Mouse (Mus musculus) stomach, embryonic 16.5 days (tissue): Measurements from ENCODE around the gene Snx3. TPM values are rescaled to one million over a fixed set of nuclear protein-coding genes. Genes with fewer than 3 reads are reported as not detected.

Experiments
- ATAC-seq: fragments of 200-750 bp; cut with Nextera tagmentation; 2 replicates; pipeline ENCODE4 v1.8.0; 2017; ENCODE audit warnings: moderate number of reproducible peaks, moderate TSS enrichment; ENCODE audit not compliant: insufficient read depth, low FRiP score
- H3K27ac ChIP-seq: fragments of 300-500 bp; sonication (generic); 2 replicates; pipeline ENCODE4 v1.5.1; 2014; ENCODE audit warnings: low read length
- H3K27me3 ChIP-seq: fragments of 300-500 bp; sonication (generic); 2 replicates; pipeline ENCODE4 v1.6.1; 2014; ENCODE audit warnings: low read length, control low read depth, mixed read lengths; ENCODE audit not compliant: control insufficient read depth, insufficient read depth
- H3K36me3 ChIP-seq: fragments of 300-500 bp; sonication (generic); 2 replicates; pipeline ENCODE4 v1.6.1; 2014; ENCODE audit warnings: low read length; ENCODE audit not compliant: control insufficient read depth, insufficient read depth
- H3K4me1 ChIP-seq: fragments of 300-500 bp; sonication (generic); 2 replicates; pipeline ENCODE4 v1.6.1; 2014; ENCODE audit warnings: low read length, control low read depth, mixed read lengths; ENCODE audit not compliant: control insufficient read depth, insufficient read depth
- H3K4me2 ChIP-seq: fragments of 300-500 bp; sonication (generic); 2 replicates; pipeline ENCODE4 v1.6.1; 2014; ENCODE audit warnings: low read depth, low read length, mixed read lengths
- H3K4me3 ChIP-seq: fragments of 300-500 bp; sonication (generic); replicated peaks from 2 replicates; pipeline ENCODE4 v1.5.1; 2014; ENCODE audit warnings: mild to moderate bottlenecking, low read length
- H3K9ac ChIP-seq: fragments of 300-500 bp; sonication (generic); 2 replicates; pipeline ENCODE4 v1.6.1; 2014; ENCODE audit warnings: low read length
- H3K9me3 ChIP-seq: fragments of 300-500 bp; sonication (generic); replicated peaks from 2 replicates; pipeline ENCODE4 v1.6.1; 2016; ENCODE audit warnings: low read length, control low read depth; ENCODE audit not compliant: control insufficient read depth
- WGBS: fragments of 180-500 bp; shearing (Covaris S2); extraction: QIAGEN DNeasy Blood & Tissue Kit; methylation state at CpG from one replicate; pipeline ENCODE4 v1.1.7; 2014; 5-methylcytosine and 5-hydroxymethylcytosine counted together
- polyA plus RNA-seq: library from polyadenylated mRNA; unstranded; fragments of >200 nt; fragmentation: Nextera tagmentation; extraction: Ambion mirVana; gene quantifications from 2 replicates; pipeline ENCODE4 v1.2.1, GENCODE M21; 2015

Gene Snx3
- 350 and 385 TPM in 2 replicates for polyA plus RNA-seq

GRCm38 (mm10) chr10:42501775-42502348 is at the start of gene Snx3:
Gene Snx3 (plus strand): TSS chr10:42502030.
- Histone ChIP-seq H3K4me3 (peak within 1 kb of the TSS; percentile 98), H3K27me3 (no peaks in the 10 kb centered on the region), H3K9ac (peak within 1 kb of the TSS; percentile 99), H3K9me3 (no peaks in the 10 kb centered on the region), H3K36me3 (no peaks in the 10 kb centered on the region), H3K27ac (peak within 1 kb of the TSS; percentile 100), H3K4me1 (no peaks in the 10 kb centered on the region; the same call in 1 of the 2 replicates), H3K4me2 (peak within 1 kb of the TSS; percentile 76)
- peak; percentile 98 for ATAC-seq
- under 1% methylated on average over 46 of the region's 68 CpGs for WGBS

- ATAC-seq = no peak
- no peak overlapping the region for H3K27ac ChIP-seq
- H3K4me3 ChIP-seq = no peak overlapping the region
- 61% methylated on average over 11 of the region's 11 CpGs for WGBS
- H3K4me2 ChIP-seq = no peak overlapping the region
- no peak overlapping the region for H3K9ac ChIP-seq
- peaks cover 4% of the 10 kb centered on the region; the same call in 1 of the 2 replicates for H3K36me3 ChIP-seq
- peaks cover 2% of the 10 kb centered on the region; the same call in 1 of the 2 replicates for H3K9me3 ChIP-seq
- no peaks in the 10 kb centered on the region for H3K4me1 ChIP-seq
- H3K27me3 ChIP-seq = no peaks in the 10 kb centered on the region
These were observed 47.6 kb upstream of the Snx3 start for GRCm38 (mm10) chr10:42454266-42454665.

- no peak overlapping the region for H3K4me2 ChIP-seq
- no peak for ATAC-seq
- H3K4me1 ChIP-seq = no peaks in the 10 kb centered on the region
- no peak overlapping the region for H3K27ac ChIP-seq
- H3K27me3 ChIP-seq = no peaks in the 10 kb centered on the region
- no peak overlapping the region for H3K4me3 ChIP-seq
- H3K36me3 ChIP-seq = peaks cover 4% of the 10 kb centered on the region; the same call in 1 of the 2 replicates
- 84% methylated on average over 6 of the region's 6 CpGs for WGBS
- peaks cover 5% of the 10 kb centered on the region; the same call in 1 of the 2 replicates for H3K9me3 ChIP-seq
- no peak overlapping the region for H3K9ac ChIP-seq
These were observed 47.1 kb upstream of the Snx3 start for GRCm38 (mm10) chr10:42454690-42455089.

GRCm38 (mm10) chr10:42455981-42456380 is 45.8 kb upstream of the Snx3 start:
- no peaks in the 10 kb centered on the region for H3K4me1 ChIP-seq
- H3K9me3 ChIP-seq = peaks cover 5% of the 10 kb centered on the region; the same call in 1 of the 2 replicates
- H3K4me3 ChIP-seq = no peak overlapping the region
- H3K9ac ChIP-seq = no peak overlapping the region
- H3K27ac ChIP-seq = peak overlapping the region; percentile 8; the same call in 1 of the 2 replicates
- ATAC-seq = no peak
- no peaks in the 10 kb centered on the region for H3K27me3 ChIP-seq
- WGBS = 64% methylated on average over 5 of the region's 5 CpGs
- peaks cover 4% of the 10 kb centered on the region; the same call in 1 of the 2 replicates for H3K36me3 ChIP-seq
- H3K4me2 ChIP-seq = no peak overlapping the region

- 73% methylated on average over 9 of the region's 9 CpGs for WGBS
- Histone ChIP-seq H3K4me1 (no peaks in the 10 kb centered on the region), H3K4me3 (no peak overlapping the region), H3K36me3 (peaks cover 4% of the 10 kb centered on the region; the same call in 1 of the 2 replicates), H3K27ac (peak overlapping the region; percentile 56; the same call in 1 of the 2 replicates), H3K9ac (no peak overlapping the region), H3K9me3 (peaks cover 5% of the 10 kb centered on the region; the same call in 1 of the 2 replicates), H3K27me3 (no peaks in the 10 kb centered on the region), H3K4me2 (no peak overlapping the region)
- no peak for ATAC-seq
These were observed 44.2 kb upstream of the Snx3 start for GRCm38 (mm10) chr10:42457557-42458191.

- Histone ChIP-seq H3K4me2 (no peak overlapping the region), H3K27me3 (no peaks in the 10 kb centered on the region), H3K4me3 (no peak overlapping the region), H3K9ac (no peak overlapping the region), H3K27ac (0 out of 2 replicates have a peak overlapping the region, but pooled peaks have one; percentile 2), H3K4me1 (no peaks in the 10 kb centered on the region), H3K36me3 (no peaks in the 10 kb centered on the region), H3K9me3 (peaks cover 4% of the 10 kb centered on the region; the same call in 1 of the 2 replicates)
- 35% methylated on average over 5 of the region's 5 CpGs for WGBS
- peak; percentile 50 for ATAC-seq
These were observed 37.6 kb upstream of the Snx3 start for GRCm38 (mm10) chr10:42464224-42464623.

GRCm38 (mm10) chr10:42464805-42465204 is 37.0 kb upstream of the Snx3 start:
- 69% methylated on average over 14 of the region's 14 CpGs for WGBS
- H3K27ac ChIP-seq = no peak overlapping the region
- no peak for ATAC-seq
- no peak overlapping the region for H3K4me3 ChIP-seq
- H3K9me3 ChIP-seq = no peaks in the 10 kb centered on the region
- no peak overlapping the region for H3K4me2 ChIP-seq
- no peaks in the 10 kb centered on the region for H3K4me1 ChIP-seq
- H3K9ac ChIP-seq = no peak overlapping the region
- no peaks in the 10 kb centered on the region for H3K36me3 ChIP-seq
- no peaks in the 10 kb centered on the region for H3K27me3 ChIP-seq

GRCm38 (mm10) chr10:42474946-42475514 is 26.8 kb upstream of the Snx3 start:
- H3K4me2 ChIP-seq = no peak overlapping the region; the same call in 1 of the 2 replicates
- H3K9me3 ChIP-seq = no peaks in the 10 kb centered on the region
- no peaks in the 10 kb centered on the region; the same call in 1 of the 2 replicates for H3K36me3 ChIP-seq
- no peak overlapping the region for H3K9ac ChIP-seq
- H3K27ac ChIP-seq = peak overlapping the region; percentile 28; the same call in 1 of the 2 replicates
- no peaks in the 10 kb centered on the region for H3K4me1 ChIP-seq
- H3K4me3 ChIP-seq = no peak overlapping the region
- H3K27me3 ChIP-seq = no peaks in the 10 kb centered on the region
- no peak for ATAC-seq
- WGBS = 75% methylated on average over 6 of the region's 6 CpGs
